Mouse (Mus musculus) ES-Bruce4 (cell line): Measurements from ENCODE around the gene Cpt1a. TPM values are rescaled to one million over a fixed set of nuclear protein-coding genes. Genes with fewer than 3 reads are reported as not detected.

ENCODE experiments used
- H3K27ac ChIP-seq: 2 replicates; pipeline ENCODE4 v1.5.1; 2012; ENCODE audit warnings: low read length, inconsistent platforms; ENCODE audit not compliant: insufficient read depth
- H3K27me3 ChIP-seq: 2 replicates; pipeline ENCODE4 v1.6.1; 2012; ENCODE audit warnings: mild to moderate bottlenecking, low read length, inconsistent platforms; ENCODE audit not compliant: control insufficient read depth, poor library complexity, insufficient read depth, severe bottlenecking
- H3K36me3 ChIP-seq: 2 replicates; pipeline ENCODE4 v1.6.1; 2012; ENCODE audit warnings: inconsistent platforms, mild to moderate bottlenecking, low read length, moderate library complexity; ENCODE audit not compliant: control insufficient read depth, poor library complexity, insufficient read depth, severe bottlenecking
- H3K4me1 ChIP-seq: one replicate; pipeline ENCODE4 v1.8.1; 2011; ENCODE audit warnings: low read length; ENCODE audit not compliant: control insufficient read depth, insufficient read depth
- H3K4me3 ChIP-seq: 2 replicates; pipeline ENCODE4 v1.5.1; 2011; ENCODE audit warnings: low read depth, mild to moderate bottlenecking, low read length
- H3K9ac ChIP-seq: 2 replicates; pipeline ENCODE4 v1.6.1; 2012; ENCODE audit warnings: low read depth, mild to moderate bottlenecking, inconsistent platforms; ENCODE audit not compliant: poor library complexity, severe bottlenecking
- H3K9me3 ChIP-seq: replicated peaks from 2 replicates; pipeline ENCODE4 v1.6.1; 2012; ENCODE audit warnings: mild to moderate bottlenecking, low read length, inconsistent platforms; ENCODE audit not compliant: control insufficient read depth, poor library complexity, insufficient read depth, severe bottlenecking
- CTCF ChIP-seq: IDR thresholded peaks from one replicate; pipeline ENCODE4 v1.8.1; 2011; ENCODE audit warnings: low read depth, low read length
- EP300 ChIP-seq: IDR thresholded peaks from 2 replicates; pipeline ENCODE4 v1.6.1; 2011; ENCODE audit warnings: low read depth, low read length; ENCODE audit not compliant: insufficient read depth
- POLR2A ChIP-seq: IDR thresholded peaks from one replicate; pipeline ENCODE4 v1.8.1; 2011; ENCODE audit warnings: low read length; ENCODE audit not compliant: insufficient read depth
- polyA plus RNA-seq: library from polyadenylated mRNA; stranded (reverse); fragments of >200 nt; gene quantifications from 2 replicates; pipeline ENCODE4 v1.2.4, GENCODE M21; 2011; ENCODE audit warnings: low read depth; ENCODE audit not compliant: missing spikeins, insufficient read depth, insufficient read length

Gene Cpt1a
- polyA plus RNA-seq, 1 experiment = 27.2 TPM

DNA sequence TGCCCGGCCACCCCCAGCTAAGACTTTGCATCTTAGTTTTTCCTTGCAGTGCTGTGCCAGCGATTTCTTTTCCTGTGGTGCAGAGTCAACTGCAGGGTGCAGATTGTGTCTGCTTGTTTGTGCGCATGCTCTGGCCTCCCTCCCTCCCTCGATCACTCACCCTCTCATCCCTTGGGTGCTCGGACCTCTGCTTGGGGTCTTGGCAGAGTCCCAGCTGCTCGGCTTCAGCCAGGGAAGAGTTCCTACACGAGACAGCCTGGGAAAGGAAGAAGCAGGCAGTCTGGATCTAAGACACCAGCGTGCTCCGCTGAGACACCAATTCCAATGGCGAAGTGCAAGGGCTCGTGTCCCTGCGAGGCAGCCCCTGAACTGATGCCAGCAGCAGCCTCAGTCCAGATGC, 51.2 kb downstream of the Cpt1a start:
- H3K27me3 ChIP-seq = no peaks in the 10 kb centered on the region
- H3K4me1 ChIP-seq = no peaks in the 10 kb centered on the region
- no peak for TF ChIP-seq EP300
- TF ChIP-seq CTCF = no peak
- TF ChIP-seq POLR2A = no peak
- H3K36me3 ChIP-seq = no peaks in the 10 kb centered on the region; the same call in 1 of the 2 replicates
- H3K9me3 ChIP-seq = no peaks in the 10 kb centered on the region
- H3K27ac ChIP-seq = no peak overlapping the region
- no peak overlapping the region for H3K4me3 ChIP-seq
- H3K9ac ChIP-seq = no peak overlapping the region

DNA sequence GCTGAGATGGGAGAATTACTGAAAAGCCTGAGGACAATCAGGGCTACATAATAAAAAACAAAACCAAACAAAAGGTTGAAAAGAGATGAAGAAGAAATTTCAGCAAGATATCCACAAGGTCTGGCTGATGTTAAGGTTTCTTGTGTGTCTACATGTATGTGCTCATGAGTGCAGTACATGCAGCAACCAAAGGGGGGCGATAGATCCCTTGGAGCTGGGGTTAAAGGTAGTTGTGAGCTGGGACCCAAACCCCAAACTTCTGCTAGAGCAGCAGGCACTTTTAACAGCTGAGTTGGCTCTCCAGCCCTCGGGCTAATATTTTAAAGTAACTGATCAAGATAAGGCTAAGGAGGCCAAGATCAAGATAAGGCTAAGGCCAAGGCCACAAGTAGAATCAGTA, 51.9 kb downstream of the Cpt1a start:
- H3K4me3 ChIP-seq = no peak overlapping the region
- H3K9ac ChIP-seq = no peak overlapping the region
- no peaks in the 10 kb centered on the region for H3K4me1 ChIP-seq
- H3K27me3 ChIP-seq = no peaks in the 10 kb centered on the region
- H3K36me3 ChIP-seq = no peaks in the 10 kb centered on the region; the same call in 1 of the 2 replicates
- H3K9me3 ChIP-seq = no peaks in the 10 kb centered on the region
- no peak overlapping the region for H3K27ac ChIP-seq
- no peak for TF ChIP-seq POLR2A
- TF ChIP-seq CTCF = peak; percentile 34
- TF ChIP-seq EP300 = no peak

DNA sequence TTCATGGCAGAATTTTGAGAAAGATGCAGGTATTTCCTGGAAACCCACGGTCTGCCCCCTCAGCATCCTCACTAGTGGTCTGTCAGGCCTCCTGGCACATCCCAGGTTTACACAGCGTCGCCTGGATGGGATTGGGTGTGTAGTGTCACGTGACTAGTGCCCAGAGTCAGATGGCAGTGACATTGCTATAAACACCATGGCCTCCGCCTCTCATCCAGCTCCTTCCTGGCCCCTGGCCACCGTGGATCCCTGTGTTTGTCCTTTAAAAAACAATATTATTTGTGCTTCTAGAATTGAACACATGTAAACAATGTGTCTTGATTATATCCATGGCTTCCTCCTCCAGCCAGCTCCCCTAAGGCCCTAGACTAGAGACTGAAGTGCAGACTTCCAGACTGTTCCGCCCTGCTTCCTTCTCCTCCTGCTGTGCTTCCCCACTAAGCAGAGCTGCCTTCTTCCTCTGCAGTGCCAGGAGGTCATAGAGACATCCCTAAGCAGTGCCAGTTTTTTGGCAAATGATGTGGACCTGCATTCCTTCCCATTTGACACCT, 53.9 kb downstream of the Cpt1a start:
- Histone ChIP-seq H3K4me3 (no peak overlapping the region), H3K27me3 (no peaks in the 10 kb centered on the region), H3K9ac (no peak overlapping the region), H3K27ac (no peak overlapping the region), H3K4me1 (no peaks in the 10 kb centered on the region), H3K36me3 (no peaks in the 10 kb centered on the region; the same call in 1 of the 2 replicates), H3K9me3 (no peaks in the 10 kb centered on the region)
- TF ChIP-seq EP300 (no peak), CTCF (no peak), POLR2A (no peak)

DNA sequence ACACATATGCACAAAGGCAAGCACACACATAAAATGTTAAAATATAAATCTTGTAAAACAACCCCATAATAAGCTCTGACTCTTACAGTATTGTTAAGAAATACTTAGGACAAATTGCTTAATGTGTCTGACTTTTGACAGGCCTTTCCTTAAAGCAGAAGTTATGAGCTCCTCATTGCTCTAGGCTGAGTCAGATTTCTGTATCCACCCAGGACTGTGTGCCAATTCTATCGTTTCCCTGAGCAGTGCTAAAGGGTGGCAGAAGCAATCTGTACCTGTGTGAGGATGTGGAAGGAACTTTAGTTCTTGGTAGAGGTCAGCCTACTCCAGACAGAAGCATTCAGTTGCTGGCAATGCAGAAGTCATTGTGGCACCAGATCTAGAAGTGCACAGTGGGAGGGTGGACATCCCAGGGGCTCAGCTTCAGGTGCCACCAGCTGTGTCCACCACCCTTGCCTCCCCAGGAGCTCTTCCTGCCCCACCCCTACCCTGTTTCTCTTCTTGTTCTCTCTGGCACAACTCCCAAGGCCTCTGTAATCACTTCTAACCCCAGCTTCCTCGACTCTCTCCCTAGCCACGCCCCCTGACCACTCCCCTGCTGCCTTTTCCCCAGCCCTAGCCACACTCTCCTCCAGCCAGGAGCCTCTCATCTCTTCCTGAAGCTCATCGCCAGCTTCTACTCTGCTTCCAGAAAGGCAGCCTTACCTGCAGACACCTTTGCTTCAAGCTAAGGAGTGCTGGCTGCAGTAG, 55.0 kb downstream of the Cpt1a start:
- no peak for TF ChIP-seq POLR2A
- TF ChIP-seq EP300 = no peak
- TF ChIP-seq CTCF = no peak

DNA sequence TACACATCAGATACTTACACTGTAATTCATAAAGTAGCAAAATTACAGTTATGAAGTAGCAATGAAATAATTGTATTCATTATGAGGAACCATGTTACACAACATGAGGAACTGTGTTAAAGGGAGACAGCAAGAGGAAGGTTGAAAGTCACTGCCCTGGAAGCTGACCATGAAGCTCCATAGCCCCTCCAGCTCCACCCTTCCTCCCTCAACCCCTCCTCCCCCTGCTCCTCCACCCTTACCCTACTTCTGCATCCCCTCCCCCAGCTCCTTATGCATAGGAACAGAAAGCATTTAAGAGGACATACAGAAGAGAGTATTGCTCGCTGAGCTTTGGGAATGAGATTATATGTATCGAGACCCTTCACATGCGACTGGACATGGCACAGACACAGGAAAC, 56.5 kb downstream of the Cpt1a start:
- TF ChIP-seq EP300 (no peak), POLR2A (no peak), CTCF (no peak)
- H3K9ac ChIP-seq = no peak overlapping the region
- H3K4me1 ChIP-seq = no peaks in the 10 kb centered on the region
- peaks cover 7% of the 10 kb centered on the region for H3K36me3 ChIP-seq
- no peak overlapping the region for H3K27ac ChIP-seq
- H3K4me3 ChIP-seq = no peak overlapping the region
- no peaks in the 10 kb centered on the region for H3K27me3 ChIP-seq
- H3K9me3 ChIP-seq = no peaks in the 10 kb centered on the region

More for the DNA sequence above, 55.0 kb downstream of the Cpt1a start:
- no peak overlapping the region for H3K27ac ChIP-seq
- H3K4me1 ChIP-seq = no peaks in the 10 kb centered on the region
- H3K27me3 ChIP-seq = no peaks in the 10 kb centered on the region
- no peak overlapping the region for H3K4me3 ChIP-seq
- no peaks in the 10 kb centered on the region for H3K9me3 ChIP-seq
- no peak overlapping the region for H3K9ac ChIP-seq
- peaks cover 2% of the 10 kb centered on the region; the same call in 1 of the 2 replicates for H3K36me3 ChIP-seq

- Histone ChIP-seq H3K9ac (no peak overlapping the region), H3K4me1 (no peaks in the 10 kb centered on the region), H3K36me3 (peaks cover 6% of the 10 kb centered on the region), H3K27ac (no peak overlapping the region), H3K9me3 (peaks cover 3% of the 10 kb centered on the region), H3K27me3 (no peaks in the 10 kb centered on the region), H3K4me3 (no peak overlapping the region)
- TF ChIP-seq EP300 (no peak), POLR2A (no peak), CTCF (no peak)
These were observed 65.9 kb downstream of the Cpt1a start for GRCm38 (mm10) chr19:3388061-3388460.
